Mouse (Mus musculus): Measurements from ENCODE around the gene Rnf224. TPM values are rescaled to one million over a fixed set of nuclear protein-coding genes. Genes with fewer than 3 reads are reported as not detected.

The Rnf224 gene
- polyA plus RNA-seq, 1 experiment: 0.06 TPM

GRCm38 (mm10) chr2:25233421-25233820 is 3.2 kb downstream of the Rnf224 start:
- H3K27me3 ChIP-seq (replicated peaks; ENCODE audit: control insufficient read depth, insufficient read depth, low read length): no peaks in the 10 kb centered on the region
- TF ChIP-seq POLR2A (IDR thresholded peaks at IDR 0.05; ENCODE audit: low read depth, low read length): no peak
- no peak for TF ChIP-seq CTCF (conservative IDR thresholded peaks at IDR 0.05; ENCODE audit: insufficient read depth, insufficient read length, low read depth, low read length)
- no peak for DNase-seq
- H3K4me3 ChIP-seq (ENCODE audit: insufficient read depth, low read depth, low read length): peak overlapping the region; percentile 29
- H3K27ac ChIP-seq (ENCODE audit: insufficient read depth, low read depth, low read length): peak overlapping the region; percentile 65
- 62% methylated on average over 4 of the region's 4 CpGs for WGBS
- H3K36me3 ChIP-seq (ENCODE audit: control insufficient read depth, insufficient read depth, low read length): no peaks in the 10 kb centered on the region
- H3K4me1 ChIP-seq (ENCODE audit: control insufficient read depth, insufficient read depth, low read length): peaks cover 12% of the 10 kb centered on the region

- no peaks in the 10 kb centered on the region for H3K36me3 ChIP-seq (ENCODE audit: control insufficient read depth, insufficient read depth, low read length)
- 70% methylated on average over 12 of the region's 12 CpGs for WGBS
- H3K27me3 ChIP-seq (replicated peaks; ENCODE audit: control insufficient read depth, insufficient read depth, low read length): no peaks in the 10 kb centered on the region
- no peak overlapping the region for H3K27ac ChIP-seq (ENCODE audit: insufficient read depth, low read depth, low read length)
- H3K4me3 ChIP-seq (ENCODE audit: insufficient read depth, low read depth, low read length): no peak overlapping the region
- TF ChIP-seq CTCF (conservative IDR thresholded peaks at IDR 0.05; ENCODE audit: insufficient read depth, insufficient read length, low read depth, low read length) (no peak), POLR2A (IDR thresholded peaks at IDR 0.05; ENCODE audit: low read depth, low read length) (no peak)
- DNase-seq: no peak
- peaks cover 7% of the 10 kb centered on the region for H3K4me1 ChIP-seq (ENCODE audit: control insufficient read depth, insufficient read depth, low read length)
Measured at GRCm38 (mm10) chr2:25231038-25231437, 5.5 kb downstream of the Rnf224 start.

GRCm38 (mm10) chr2:25230581-25230980 is 6.0 kb downstream of the Rnf224 start:
- Histone ChIP-seq H3K4me1 (ENCODE audit: control insufficient read depth, insufficient read depth, low read length) (peaks cover 2% of the 10 kb centered on the region; the same call in 1 of the 2 replicates), H3K36me3 (ENCODE audit: control insufficient read depth, insufficient read depth, low read length) (no peaks in the 10 kb centered on the region), H3K27ac (ENCODE audit: insufficient read depth, low read depth, low read length) (no peak overlapping the region), H3K27me3 (replicated peaks; ENCODE audit: control insufficient read depth, insufficient read depth, low read length) (no peaks in the 10 kb centered on the region), H3K4me3 (ENCODE audit: insufficient read depth, low read depth, low read length) (no peak overlapping the region)
- no peak for DNase-seq
- TF ChIP-seq CTCF (conservative IDR thresholded peaks at IDR 0.05; ENCODE audit: insufficient read depth, insufficient read length, low read depth, low read length): no peak
- TF ChIP-seq POLR2A (IDR thresholded peaks at IDR 0.05; ENCODE audit: low read depth, low read length): no peak
- WGBS: 78% methylated on average over 7 of the region's 7 CpGs

- H3K27ac ChIP-seq (ENCODE audit: insufficient read depth, low read depth, low read length): no peak overlapping the region
- H3K4me1 ChIP-seq (ENCODE audit: control insufficient read depth, insufficient read depth, low read length): no peaks in the 10 kb centered on the region; the same call in 1 of the 2 replicates
- H3K36me3 ChIP-seq (ENCODE audit: control insufficient read depth, insufficient read depth, low read length): no peaks in the 10 kb centered on the region
- TF ChIP-seq CTCF (conservative IDR thresholded peaks at IDR 0.05; ENCODE audit: insufficient read depth, insufficient read length, low read depth, low read length): no peak
- no peak for TF ChIP-seq POLR2A (IDR thresholded peaks at IDR 0.05; ENCODE audit: low read depth, low read length)
- H3K27me3 ChIP-seq (replicated peaks; ENCODE audit: control insufficient read depth, insufficient read depth, low read length): no peaks in the 10 kb centered on the region
- WGBS: 92% methylated on average over 5 of the region's 5 CpGs
- DNase-seq: no peak
- no peak overlapping the region for H3K4me3 ChIP-seq (ENCODE audit: insufficient read depth, low read depth, low read length)
Measured at GRCm38 (mm10) chr2:25229582-25229981, 7.0 kb downstream of the Rnf224 start.

- no peak for DNase-seq
- WGBS: 74% methylated on average over 6 of the region's 6 CpGs
- Histone ChIP-seq H3K4me3 (ENCODE audit: insufficient read depth, low read depth, low read length) (no peak overlapping the region), H3K27me3 (replicated peaks; ENCODE audit: control insufficient read depth, insufficient read depth, low read length) (no peaks in the 10 kb centered on the region), H3K36me3 (ENCODE audit: control insufficient read depth, insufficient read depth, low read length) (no peaks in the 10 kb centered on the region), H3K27ac (ENCODE audit: insufficient read depth, low read depth, low read length) (no peak overlapping the region), H3K4me1 (ENCODE audit: control insufficient read depth, insufficient read depth, low read length) (no peaks in the 10 kb centered on the region; the same call in 1 of the 2 replicates)
- TF ChIP-seq POLR2A (IDR thresholded peaks at IDR 0.05; ENCODE audit: low read depth, low read length): no peak
- no peak for TF ChIP-seq CTCF (conservative IDR thresholded peaks at IDR 0.05; ENCODE audit: insufficient read depth, insufficient read length, low read depth, low read length)
Measured at GRCm38 (mm10) chr2:25228995-25229530, 7.5 kb downstream of the Rnf224 start.

GRCm38 (mm10) chr2:25228431-25228889 is 8.1 kb downstream of the Rnf224 start:
- H3K4me3 ChIP-seq (ENCODE audit: insufficient read depth, low read depth, low read length): peak overlapping the region; percentile 4
- H3K27ac ChIP-seq (ENCODE audit: insufficient read depth, low read depth, low read length): peak overlapping the region; percentile 32
- peak; percentile 96 for DNase-seq
- no peaks in the 10 kb centered on the region for H3K36me3 ChIP-seq (ENCODE audit: control insufficient read depth, insufficient read depth, low read length)
- no peaks in the 10 kb centered on the region for H3K27me3 ChIP-seq (replicated peaks; ENCODE audit: control insufficient read depth, insufficient read depth, low read length)
- WGBS: under 1% methylated on average over 7 of the region's 7 CpGs
- H3K4me1 ChIP-seq (ENCODE audit: control insufficient read depth, insufficient read depth, low read length): no peaks in the 10 kb centered on the region; the same call in 1 of the 2 replicates
- peak; percentile 93 for TF ChIP-seq CTCF (conservative IDR thresholded peaks at IDR 0.05; ENCODE audit: insufficient read depth, insufficient read length, low read depth, low read length)
- TF ChIP-seq POLR2A (IDR thresholded peaks at IDR 0.05; ENCODE audit: low read depth, low read length): peak; percentile 10

- no peak for DNase-seq
- Histone ChIP-seq H3K27me3 (replicated peaks; ENCODE audit: control insufficient read depth, insufficient read depth, low read length) (no peaks in the 10 kb centered on the region), H3K4me3 (ENCODE audit: insufficient read depth, low read depth, low read length) (no peak overlapping the region), H3K36me3 (ENCODE audit: control insufficient read depth, insufficient read depth, low read length) (no peaks in the 10 kb centered on the region), H3K27ac (ENCODE audit: insufficient read depth, low read depth, low read length) (no peak overlapping the region), H3K4me1 (ENCODE audit: control insufficient read depth, insufficient read depth, low read length) (no peaks in the 10 kb centered on the region; the same call in 1 of the 2 replicates)
- TF ChIP-seq POLR2A (IDR thresholded peaks at IDR 0.05; ENCODE audit: low read depth, low read length) (no peak), CTCF (conservative IDR thresholded peaks at IDR 0.05; ENCODE audit: insufficient read depth, insufficient read length, low read depth, low read length) (no peak)
- WGBS: 86% methylated on average over 4 of the region's 4 CpGs
Measured at GRCm38 (mm10) chr2:25227406-25227805, 9.2 kb downstream of the Rnf224 start.

All from kidney, adult 2 months (tissue).